Mouse (Mus musculus): ENCODE data around the gene Sgpp2. TPM values are rescaled to one million over a fixed set of nuclear protein-coding genes. Genes with fewer than 3 reads are reported as not detected.

Gene Sgpp2
- total RNA-seq, 1 experiment, result 0.22 TPM

GRCm38 (mm10) chr1:78422576-78422975 is 112.4 kb downstream of the Sgpp2 start:
- H3K9me3 ChIP-seq (ENCODE audit: control insufficient read depth, insufficient read depth, low read depth, low read length), result no peaks in the 10 kb centered on the region
- no peak overlapping the region for H3K27ac ChIP-seq (ENCODE audit: insufficient read depth, low read depth, low read length, poor library complexity, severe bottlenecking)

GRCm38 (mm10) chr1:78424848-78425247 is 114.7 kb downstream of the Sgpp2 start:
- Histone ChIP-seq H3K9ac (ENCODE audit: insufficient read depth, low read depth, low read length, poor library complexity, severe bottlenecking) (no peak overlapping the region), H3K27ac (ENCODE audit: insufficient read depth, low read depth, low read length, poor library complexity, severe bottlenecking) (no peak overlapping the region), H3K36me3 (ENCODE audit: control insufficient read depth, insufficient read depth, low read length, poor library complexity, severe bottlenecking) (peaks cover 5% of the 10 kb centered on the region; the same call in 1 of the 2 replicates), H3K4me1 (ENCODE audit: control insufficient read depth in 2 of 2, insufficient read depth in 2 of 2, low read length in 2 of 2, poor library complexity in 1 of 2) (peaks cover 0 to 2% of the 10 kb centered on the region in 2 experiments; a peak in 1 of 4 replicates), H3K4me3 (ENCODE audit: insufficient read depth in 1 of 2, low read depth in 1 of 2, low read length in 2 of 2, poor library complexity in 1 of 2, severe bottlenecking in 1 of 2) (no peak overlapping the region), H3K9me3 (ENCODE audit: control insufficient read depth, insufficient read depth, low read depth, low read length) (no peaks in the 10 kb centered on the region)
- no peak for DNase-seq (ENCODE audit: low read depth, low spot score)
- no peak for TF ChIP-seq ZC3H11A (IDR thresholded peaks at IDR 0.05; ENCODE audit: borderline replicate concordance, low read depth, low read length)
- TF ChIP-seq CHD2 (IDR thresholded peaks at IDR 0.05; ENCODE audit: low read depth, low read length), result no peak
- no peak for TF ChIP-seq MAFK (IDR thresholded peaks at IDR 0.05; ENCODE audit: insufficient read depth, low read depth, low read length)
- TF ChIP-seq ZNF384 (IDR thresholded peaks at IDR 0.05; ENCODE audit: low read depth, low read length), result no peak
- TF ChIP-seq HCFC1 (IDR thresholded peaks at IDR 0.05; ENCODE audit: borderline replicate concordance, insufficient read depth, low read length), result no peak
- in situ Hi-C loops (cut with MboI; ENCODE audit: low sequenced_read_pairs in 2 of 2, unreplicated experiment in 2 of 2), result no loop called here

More at GRCm38 (mm10) chr1:78422576-78422975, 112.4 kb downstream of the Sgpp2 start:
- no peak overlapping the region for H3K9ac ChIP-seq (ENCODE audit: insufficient read depth, low read depth, low read length, poor library complexity, severe bottlenecking)
- DNase-seq (ENCODE audit: low read depth, low spot score), result no peak
- in situ Hi-C loops (cut with MboI; ENCODE audit: low sequenced_read_pairs in 2 of 2, unreplicated experiment in 2 of 2), result no loop called here
- H3K36me3 ChIP-seq (ENCODE audit: control insufficient read depth, insufficient read depth, low read length, poor library complexity, severe bottlenecking), result peaks cover 5% of the 10 kb centered on the region; the same call in 1 of the 2 replicates
- H3K4me3 ChIP-seq (ENCODE audit: insufficient read depth in 1 of 2, low read depth in 1 of 2, low read length in 2 of 2, poor library complexity in 1 of 2, severe bottlenecking in 1 of 2), result no peak overlapping the region
- H3K4me1 ChIP-seq (ENCODE audit: control insufficient read depth in 2 of 2, insufficient read depth in 2 of 2, low read length in 2 of 2, poor library complexity in 1 of 2), result peaks cover 0 to 2% of the 10 kb centered on the region in 2 experiments; a peak in 1 of 4 replicates
- TF ChIP-seq ZC3H11A (IDR thresholded peaks at IDR 0.05; ENCODE audit: borderline replicate concordance, low read depth, low read length), result no peak
- no peak for TF ChIP-seq MAFK (IDR thresholded peaks at IDR 0.05; ENCODE audit: insufficient read depth, low read depth, low read length)

DNA sequence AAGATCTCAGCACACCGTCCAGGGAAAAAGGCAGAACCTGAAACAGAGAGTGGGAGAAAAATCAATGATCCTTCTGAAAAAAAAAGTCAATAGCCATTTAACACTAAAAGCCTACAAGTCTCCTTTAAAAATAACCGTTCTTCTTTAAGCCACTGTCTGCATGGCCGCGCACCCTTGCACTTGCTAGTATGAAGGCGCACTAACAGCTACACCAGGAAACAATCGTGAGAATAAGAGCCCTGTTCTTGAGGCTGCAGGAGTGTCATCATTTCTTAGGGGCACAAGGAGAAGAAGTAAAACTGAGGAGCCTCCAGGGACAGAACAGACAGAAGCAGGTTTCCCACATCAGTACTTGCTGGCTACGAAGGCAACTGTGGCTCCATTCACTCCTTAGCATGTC is 115.2 kb downstream of the Sgpp2 start:
- TF ChIP-seq ZNF384 (IDR thresholded peaks at IDR 0.05; ENCODE audit: low read depth, low read length), result no peak
- no peak for TF ChIP-seq CHD2 (IDR thresholded peaks at IDR 0.05; ENCODE audit: low read depth, low read length)
- no peak for TF ChIP-seq HCFC1 (IDR thresholded peaks at IDR 0.05; ENCODE audit: borderline replicate concordance, insufficient read depth, low read length)
- TF ChIP-seq MAFK (IDR thresholded peaks at IDR 0.05; ENCODE audit: insufficient read depth, low read depth, low read length), result no peak
- TF ChIP-seq ZC3H11A (IDR thresholded peaks at IDR 0.05; ENCODE audit: borderline replicate concordance, low read depth, low read length), result no peak
- H3K9me3 ChIP-seq (ENCODE audit: control insufficient read depth, insufficient read depth, low read depth, low read length), result no peaks in the 10 kb centered on the region
- no peak overlapping the region for H3K9ac ChIP-seq (ENCODE audit: insufficient read depth, low read depth, low read length, poor library complexity, severe bottlenecking)
- H3K4me1 ChIP-seq (ENCODE audit: control insufficient read depth in 2 of 2, insufficient read depth in 2 of 2, low read length in 2 of 2, poor library complexity in 1 of 2), result peaks cover 0 to 2% of the 10 kb centered on the region in 2 experiments; a peak in 1 of 4 replicates
- in situ Hi-C loops (cut with MboI; ENCODE audit: low sequenced_read_pairs in 2 of 2, unreplicated experiment in 2 of 2), result no loop called here
- no peak for DNase-seq (ENCODE audit: low read depth, low spot score)
- H3K36me3 ChIP-seq (ENCODE audit: control insufficient read depth, insufficient read depth, low read length, poor library complexity, severe bottlenecking), result peaks cover 5% of the 10 kb centered on the region; the same call in 1 of the 2 replicates
- H3K4me3 ChIP-seq (ENCODE audit: insufficient read depth in 1 of 2, low read depth in 1 of 2, low read length in 2 of 2, poor library complexity in 1 of 2, severe bottlenecking in 1 of 2), result no peak overlapping the region
- no peak overlapping the region for H3K27ac ChIP-seq (ENCODE audit: insufficient read depth, low read depth, low read length, poor library complexity, severe bottlenecking)

- no peak overlapping the region for H3K27ac ChIP-seq (ENCODE audit: insufficient read depth, low read depth, low read length, poor library complexity, severe bottlenecking)
- no peaks in the 10 kb centered on the region for H3K4me1 ChIP-seq (ENCODE audit: control insufficient read depth in 2 of 2, insufficient read depth in 2 of 2, low read length in 2 of 2, poor library complexity in 1 of 2)
- no peak for TF ChIP-seq ZC3H11A (IDR thresholded peaks at IDR 0.05; ENCODE audit: borderline replicate concordance, low read depth, low read length)
- TF ChIP-seq HCFC1 (IDR thresholded peaks at IDR 0.05; ENCODE audit: borderline replicate concordance, insufficient read depth, low read length), result no peak
- no peak for TF ChIP-seq CHD2 (IDR thresholded peaks at IDR 0.05; ENCODE audit: low read depth, low read length)
- TF ChIP-seq ZNF384 (IDR thresholded peaks at IDR 0.05; ENCODE audit: low read depth, low read length), result no peak
- TF ChIP-seq MAFK (IDR thresholded peaks at IDR 0.05; ENCODE audit: insufficient read depth, low read depth, low read length), result no peak
- DNase-seq (ENCODE audit: low read depth, low spot score), result no peak
- peaks cover 5% of the 10 kb centered on the region; the same call in 1 of the 2 replicates for H3K36me3 ChIP-seq (ENCODE audit: control insufficient read depth, insufficient read depth, low read length, poor library complexity, severe bottlenecking)
- H3K4me3 ChIP-seq (ENCODE audit: insufficient read depth in 1 of 2, low read depth in 1 of 2, low read length in 2 of 2, poor library complexity in 1 of 2, severe bottlenecking in 1 of 2), result no peak overlapping the region
- in situ Hi-C loops (cut with MboI; ENCODE audit: low sequenced_read_pairs in 2 of 2, unreplicated experiment in 2 of 2), result no loop called here
- H3K9me3 ChIP-seq (ENCODE audit: control insufficient read depth, insufficient read depth, low read depth, low read length), result no peaks in the 10 kb centered on the region
- H3K9ac ChIP-seq (ENCODE audit: insufficient read depth, low read depth, low read length, poor library complexity, severe bottlenecking), result no peak overlapping the region
Measured at GRCm38 (mm10) chr1:78425793-78426700, 115.9 kb downstream of the Sgpp2 start.

All from ES-E14 (cell line).